Mouse (Mus musculus) hindbrain, embryonic 11.5 days (tissue): Measurements from ENCODE around the gene Plpp1. TPM values are rescaled to one million over a fixed set of nuclear protein-coding genes. Genes with fewer than 3 reads are reported as not detected.

Experiments used
- ATAC-seq: fragments of 200-750 bp; cut with Nextera tagmentation; 2 replicates; pipeline ENCODE4 v1.8.0; 2017; ENCODE audit warnings: mild to moderate bottlenecking, moderate TSS enrichment, moderate library complexity; ENCODE audit not compliant: low FRiP score
- DNase-seq: peaks from one replicate; pipeline ENCODE4 v3.0.0-alpha.2; 2015; ENCODE audit warnings: low spot score
- H3K27ac ChIP-seq: fragments of 300-500 bp; sonication (generic); 2 replicates; pipeline ENCODE4 v1.5.1; 2014; ENCODE audit warnings: mild to moderate bottlenecking, low read depth, low read length
- H3K27me3 ChIP-seq: fragments of 300-500 bp; sonication (generic); 2 replicates; pipeline ENCODE4 v1.6.1; 2014; ENCODE audit warnings: mild to moderate bottlenecking, low read length, moderate library complexity, mixed read lengths; ENCODE audit not compliant: control insufficient read depth, insufficient read depth
- H3K36me3 ChIP-seq: fragments of 300-500 bp; sonication (generic); 2 replicates; pipeline ENCODE4 v1.6.1; 2014; ENCODE audit warnings: mild to moderate bottlenecking, low read length, moderate library complexity, mixed read lengths; ENCODE audit not compliant: control insufficient read depth, insufficient read depth
- H3K4me1 ChIP-seq: fragments of 300-500 bp; sonication (generic); replicated peaks from 2 replicates; pipeline ENCODE4 v1.6.1; 2014; ENCODE audit warnings: low read length, mixed read lengths; ENCODE audit not compliant: control insufficient read depth, insufficient read depth
- H3K4me2 ChIP-seq: fragments of 300-500 bp; sonication (generic); replicated peaks from 2 replicates; pipeline ENCODE4 v1.6.1; 2014; ENCODE audit warnings: mild to moderate bottlenecking, low read depth, low read length
- H3K4me3 ChIP-seq: fragments of 300-500 bp; sonication (generic); 2 replicates; pipeline ENCODE4 v1.5.1; 2014; ENCODE audit warnings: low read depth, low read length
- H3K9ac ChIP-seq: fragments of 300-500 bp; sonication (generic); 2 replicates; pipeline ENCODE4 v1.6.1; 2014; ENCODE audit warnings: low read depth, low read length
- H3K9me3 ChIP-seq: fragments of 300-500 bp; sonication (generic); 2 replicates; pipeline ENCODE4 v1.6.1; 2016; ENCODE audit warnings: low read length; ENCODE audit not compliant: control insufficient read depth
- WGBS: fragments of 180-500 bp; shearing (Covaris S2); extraction: QIAGEN DNeasy Blood & Tissue Kit; methylation state at CpG from one replicate; pipeline ENCODE4 v1.1.7; 2014; 5-methylcytosine and 5-hydroxymethylcytosine counted together
- polyA plus RNA-seq: library from polyadenylated mRNA; unstranded; fragments of >200 nt; fragmentation: Nextera tagmentation; extraction: Ambion mirVana; gene quantifications from 2 replicates; pipeline ENCODE4 v1.2.1, GENCODE M21; 2014

The Plpp1 gene
- polyA plus RNA-seq, 1 experiment from 2014 or later, result 24.0 TPM

DNA sequence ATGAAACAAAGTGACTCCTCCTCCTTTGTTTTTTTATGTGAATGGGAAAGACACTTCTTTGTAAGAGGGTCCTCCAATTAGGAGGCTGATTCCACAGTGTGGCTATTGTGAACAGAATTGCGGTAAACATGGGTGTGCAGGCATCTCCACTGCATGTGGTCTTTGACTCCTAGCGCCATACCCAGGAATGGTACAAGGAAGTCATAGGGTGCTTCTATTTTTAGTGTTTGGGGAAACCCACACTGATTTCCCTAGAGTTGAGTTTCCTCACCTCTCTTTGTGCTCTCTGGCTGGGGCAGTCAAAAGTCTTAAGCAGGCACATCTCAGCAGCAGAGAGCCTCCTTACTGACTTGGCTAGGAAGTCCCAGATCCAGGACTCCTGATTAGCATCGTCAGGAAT is 14.4 kb upstream of the Plpp1 start:
- DNase-seq (no peak), ATAC-seq (no peak)
- no peak overlapping the region for H3K27ac ChIP-seq
- no peak overlapping the region for H3K4me2 ChIP-seq
- H3K27me3 ChIP-seq, result no peaks in the 10 kb centered on the region
- 49% methylated on average over 3 of the region's 3 CpGs for WGBS
- H3K36me3 ChIP-seq, result no peaks in the 10 kb centered on the region
- no peaks in the 10 kb centered on the region for H3K4me1 ChIP-seq
- no peaks in the 10 kb centered on the region for H3K9me3 ChIP-seq
- no peak overlapping the region for H3K9ac ChIP-seq
- H3K4me3 ChIP-seq, result no peak overlapping the region

DNA sequence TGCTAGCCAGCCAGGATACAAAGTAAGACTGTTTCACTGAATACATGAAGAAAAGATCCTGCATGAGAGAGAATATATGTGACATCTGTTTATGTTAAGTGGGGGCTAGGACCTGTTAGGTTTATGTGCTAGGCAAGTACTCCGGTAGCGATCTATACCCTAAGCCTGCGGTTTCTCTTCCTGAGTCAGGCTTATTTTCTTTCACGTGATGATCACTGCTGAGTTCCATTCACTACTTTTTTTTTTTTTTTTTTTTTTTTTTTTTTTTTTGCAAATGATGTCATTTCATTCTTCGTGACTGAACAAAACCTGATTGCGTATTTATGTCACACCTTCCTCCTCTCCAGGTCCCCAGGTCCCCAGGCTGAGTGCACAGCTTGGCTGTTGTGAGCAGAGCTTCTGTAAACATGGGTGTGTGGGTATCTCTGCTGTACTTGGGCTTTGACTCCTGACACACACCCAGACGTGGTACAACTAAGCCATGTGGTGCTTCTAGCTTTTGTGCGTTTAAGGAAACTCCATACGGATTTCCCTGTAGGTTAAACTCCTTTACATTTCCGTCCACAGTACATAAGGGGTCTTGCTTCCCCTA is 13.6 kb upstream of the Plpp1 start:
- Histone ChIP-seq H3K27ac (no peak overlapping the region), H3K36me3 (no peaks in the 10 kb centered on the region), H3K27me3 (no peaks in the 10 kb centered on the region), H3K9me3 (no peaks in the 10 kb centered on the region), H3K4me2 (no peak overlapping the region), H3K9ac (no peak overlapping the region), H3K4me3 (no peak overlapping the region), H3K4me1 (no peaks in the 10 kb centered on the region)
- DNase-seq, result no peak
- ATAC-seq, result no peak
- WGBS, result 84% methylated on average over 10 of the region's 10 CpGs

DNA sequence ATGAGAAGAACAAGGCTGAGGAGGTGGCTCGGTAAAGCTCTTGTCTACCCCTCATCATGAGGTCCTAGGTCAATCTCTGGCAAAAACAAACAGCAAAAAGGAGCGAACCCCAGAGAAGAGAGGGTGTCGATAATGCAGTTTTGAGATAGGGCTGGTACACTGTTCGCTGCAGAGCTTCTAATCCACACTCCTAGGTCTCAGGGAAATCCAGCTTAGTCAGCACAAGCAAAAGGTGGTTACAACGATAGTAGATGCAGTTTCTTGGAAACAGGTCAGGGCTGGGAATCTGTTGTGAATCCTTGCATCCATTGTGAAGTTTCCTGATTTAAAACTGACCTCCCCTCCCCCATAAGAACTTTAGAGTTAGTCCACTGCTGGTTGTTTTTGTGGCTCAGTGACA is 9.8 kb upstream of the Plpp1 start:
- H3K4me3 ChIP-seq, result no peak overlapping the region

DNA sequence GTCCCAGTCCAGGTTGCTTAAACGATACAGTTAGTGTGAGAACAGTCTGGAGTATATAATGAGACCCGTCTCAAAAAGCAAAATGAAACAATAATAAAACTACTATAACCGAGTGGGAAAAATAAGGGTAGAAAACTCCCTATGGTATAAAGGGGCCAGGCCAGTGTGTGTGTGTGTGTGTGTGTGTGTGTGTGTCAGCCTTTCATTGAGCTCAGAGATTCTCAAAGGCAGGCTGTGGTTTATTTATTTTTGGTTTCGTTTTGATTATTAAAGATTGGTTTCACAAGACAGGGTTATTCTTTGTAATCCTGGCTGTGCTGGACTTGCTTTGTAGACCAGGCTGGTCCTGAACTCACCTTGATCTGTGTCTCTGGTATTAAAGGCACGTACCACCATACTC is 8.7 kb upstream of the Plpp1 start:
- no peak for ATAC-seq
- H3K4me2 ChIP-seq, result no peak overlapping the region
- no peak for DNase-seq
- H3K36me3 ChIP-seq, result no peaks in the 10 kb centered on the region
- no peaks in the 10 kb centered on the region for H3K27me3 ChIP-seq
- no peak overlapping the region for H3K27ac ChIP-seq
- no peaks in the 10 kb centered on the region for H3K4me1 ChIP-seq
- 81% methylated on average over 5 of the region's 5 CpGs for WGBS
- H3K9me3 ChIP-seq, result no peaks in the 10 kb centered on the region
- no peak overlapping the region for H3K4me3 ChIP-seq
- no peak overlapping the region for H3K9ac ChIP-seq

More for the DNA sequence above, 9.8 kb upstream of the Plpp1 start:
- Histone ChIP-seq H3K9ac (no peak overlapping the region), H3K4me2 (no peak overlapping the region), H3K4me1 (no peaks in the 10 kb centered on the region), H3K27me3 (no peaks in the 10 kb centered on the region), H3K9me3 (no peaks in the 10 kb centered on the region), H3K36me3 (no peaks in the 10 kb centered on the region), H3K27ac (no peak overlapping the region)
- ATAC-seq, result no peak
- WGBS, result 81% methylated on average over 5 of the region's 5 CpGs
- no peak for DNase-seq

DNA sequence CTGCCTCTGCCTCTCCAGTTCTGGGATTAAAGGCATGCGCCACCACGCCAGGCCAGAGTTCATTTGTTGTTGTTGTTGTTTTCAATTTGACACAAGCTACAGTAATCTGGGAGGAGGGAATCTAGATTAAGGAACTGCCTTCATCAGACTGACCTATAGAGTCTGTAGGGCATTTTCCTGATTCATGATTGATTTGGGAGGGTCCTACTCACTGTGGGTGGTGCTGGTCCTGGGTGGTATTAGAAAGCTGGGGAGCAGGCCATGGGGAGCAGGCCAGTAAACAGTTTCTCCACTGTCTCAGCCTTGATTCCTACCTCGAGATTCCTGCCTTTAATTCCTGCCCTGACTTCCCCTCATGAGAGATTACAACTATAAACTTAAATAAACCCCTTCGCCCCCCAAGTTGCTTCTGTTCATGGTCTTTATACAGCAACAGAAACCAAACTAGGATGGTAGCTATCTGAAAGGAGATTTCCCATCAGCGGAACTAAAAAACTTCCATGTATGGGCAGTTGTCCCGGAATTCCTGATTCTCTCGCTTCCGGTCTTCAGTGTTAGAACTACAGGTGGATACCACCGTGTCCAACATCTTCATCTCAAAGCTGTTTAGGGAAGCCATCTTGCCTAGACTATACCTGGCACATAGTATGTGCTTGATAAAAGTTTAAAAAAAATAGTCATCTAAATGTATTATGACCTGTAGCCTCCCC is 2.2 kb upstream of the Plpp1 start:
- Histone ChIP-seq H3K4me3 (no peak overlapping the region), H3K27me3 (no peaks in the 10 kb centered on the region), H3K36me3 (no peaks in the 10 kb centered on the region), H3K4me1 (no peaks in the 10 kb centered on the region), H3K9ac (no peak overlapping the region), H3K27ac (no peak overlapping the region), H3K4me2 (no peak overlapping the region), H3K9me3 (no peaks in the 10 kb centered on the region)
- DNase-seq (no peak), ATAC-seq (no peak)
- 94% methylated on average over 9 of the region's 9 CpGs for WGBS

DNA sequence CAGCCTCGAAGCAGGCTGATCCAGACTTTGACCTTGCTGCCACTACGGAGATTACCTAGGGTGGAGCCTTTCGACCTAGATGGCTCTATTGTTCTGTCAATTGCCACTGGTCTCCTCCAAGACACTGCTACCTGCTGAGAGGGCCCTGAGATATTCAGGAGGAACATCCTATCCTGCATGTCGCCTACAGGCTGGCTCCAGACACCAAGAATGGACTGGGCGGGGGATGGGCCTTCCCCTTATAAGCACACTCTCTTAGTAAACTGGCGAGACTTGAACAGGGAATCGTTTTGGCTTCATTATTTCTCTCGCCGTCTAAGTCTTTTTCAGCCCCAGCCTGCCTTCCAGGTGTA is 1.7 kb upstream of the Plpp1 start:
- no peaks in the 10 kb centered on the region for H3K36me3 ChIP-seq
- DNase-seq, result no peak
- H3K4me2 ChIP-seq, result no peak overlapping the region
- H3K4me3 ChIP-seq, result no peak overlapping the region
- H3K27ac ChIP-seq, result no peak overlapping the region
- H3K9me3 ChIP-seq, result no peaks in the 10 kb centered on the region
- no peak for ATAC-seq
- no peak overlapping the region for H3K9ac ChIP-seq
- 80% methylated on average over 9 of the region's 9 CpGs for WGBS
- no peaks in the 10 kb centered on the region for H3K27me3 ChIP-seq
- no peaks in the 10 kb centered on the region for H3K4me1 ChIP-seq

DNA sequence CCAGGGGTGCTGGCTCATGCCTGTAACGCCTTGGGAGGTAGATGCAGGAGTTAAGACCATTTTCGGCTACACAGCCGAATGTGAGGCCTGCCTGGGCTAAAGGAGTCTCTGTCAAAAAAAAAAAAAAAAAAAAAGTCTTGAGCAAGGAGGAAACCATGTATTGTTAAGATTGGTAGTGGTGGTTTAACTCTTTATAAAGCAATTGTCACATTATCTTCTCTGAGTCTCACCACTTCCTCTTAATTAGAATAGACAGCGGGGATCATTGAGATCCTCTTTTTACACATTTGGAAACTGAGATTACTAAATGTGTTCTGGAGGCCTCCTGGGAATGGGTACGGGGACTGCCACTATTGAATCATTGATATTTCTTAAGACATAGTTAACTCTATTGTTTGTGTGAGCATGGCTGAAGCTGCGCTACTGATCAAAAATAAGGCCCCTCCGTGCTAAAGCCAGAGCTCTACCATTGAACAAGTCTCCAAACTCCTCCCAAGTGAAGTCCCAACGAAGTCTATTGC is 811 bp upstream of the Plpp1 start:
- Histone ChIP-seq H3K27me3 (no peaks in the 10 kb centered on the region), H3K4me1 (no peaks in the 10 kb centered on the region), H3K9me3 (no peaks in the 10 kb centered on the region), H3K9ac (no peak overlapping the region), H3K27ac (no peak overlapping the region), H3K36me3 (no peaks in the 10 kb centered on the region), H3K4me3 (no peak overlapping the region), H3K4me2 (no peak overlapping the region)
- 74% methylated on average over 8 of the region's 8 CpGs for WGBS
- ATAC-seq (no peak), DNase-seq (no peak)

DNA sequence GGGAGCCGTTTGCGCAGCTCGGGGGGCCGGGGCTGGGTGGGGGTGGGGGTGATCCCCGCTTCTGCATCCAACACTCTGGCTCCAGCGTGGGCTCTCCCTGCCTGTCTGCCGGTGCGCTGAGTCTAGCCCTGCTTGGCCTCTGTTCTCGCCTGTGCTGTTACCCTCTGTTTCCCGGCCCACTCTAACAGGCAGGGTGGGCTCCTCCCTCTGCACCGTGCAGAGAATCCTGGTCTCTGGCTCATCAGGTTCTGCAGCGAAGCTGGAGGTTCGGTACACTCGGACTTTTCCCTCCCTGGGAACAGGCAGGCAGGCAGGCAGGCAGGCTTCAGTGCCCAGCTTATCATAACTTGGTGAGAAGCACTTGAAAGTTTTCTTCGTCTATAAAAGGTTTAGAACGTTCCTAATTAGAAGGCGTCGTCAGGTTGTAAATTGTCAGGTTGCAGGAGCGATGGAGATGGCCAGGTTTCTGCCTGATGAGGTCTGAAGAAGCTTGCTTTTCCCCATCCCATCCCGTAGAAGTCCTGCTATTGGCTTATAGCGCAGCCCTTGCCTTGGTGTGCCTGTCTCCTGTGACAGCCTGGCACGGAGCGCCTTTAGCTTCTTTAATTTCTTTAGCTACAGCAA is 901 bp downstream of the Plpp1 start:
- H3K4me2 ChIP-seq, result peak overlapping the region; percentile 83
- H3K4me1 ChIP-seq, result no peaks in the 10 kb centered on the region
- H3K9ac ChIP-seq, result peak overlapping the region; percentile 73
- DNase-seq (no peak), ATAC-seq (peak; percentile 76)
- H3K4me3 ChIP-seq, result peak overlapping the region; percentile 76
- H3K27me3 ChIP-seq, result no peaks in the 10 kb centered on the region
- peak overlapping the region; percentile 48 for H3K27ac ChIP-seq
- H3K36me3 ChIP-seq, result no peaks in the 10 kb centered on the region
- WGBS, result under 1% methylated on average over 23 of the region's 23 CpGs
- no peaks in the 10 kb centered on the region for H3K9me3 ChIP-seq

DNA sequence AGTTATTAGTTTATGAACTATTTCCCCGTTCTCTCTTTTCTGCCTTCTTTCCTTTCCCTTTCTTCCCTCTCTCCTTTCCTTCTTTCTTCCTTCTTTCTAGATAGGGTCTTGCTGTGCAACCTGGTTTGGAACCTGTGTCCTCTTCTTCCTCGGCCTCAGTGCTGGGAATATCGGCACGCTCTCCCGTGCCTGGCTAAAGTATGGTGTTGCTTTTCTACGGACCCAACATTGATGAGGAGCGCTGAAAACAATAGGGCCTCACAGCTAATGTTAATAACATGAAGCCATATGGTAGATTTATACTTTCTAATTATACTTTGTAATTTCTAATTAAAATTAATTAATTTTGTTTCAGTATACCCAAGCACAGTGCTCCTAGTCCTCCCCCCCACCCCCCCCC is 2.5 kb downstream of the Plpp1 start:
- Histone ChIP-seq H3K9me3 (no peaks in the 10 kb centered on the region), H3K4me3 (no peak overlapping the region), H3K27ac (no peak overlapping the region), H3K9ac (no peak overlapping the region), H3K4me2 (no peak overlapping the region), H3K27me3 (no peaks in the 10 kb centered on the region), H3K4me1 (no peaks in the 10 kb centered on the region), H3K36me3 (no peaks in the 10 kb centered on the region)
- ATAC-seq (no peak), DNase-seq (no peak)
- 89% methylated on average over 7 of the region's 7 CpGs for WGBS
